Mouse (Mus musculus) heart, embryonic 13.5 days (tissue): ENCODE measurements around the gene Gm42906. TPM values are rescaled to one million over a fixed set of nuclear protein-coding genes. Genes with fewer than 3 reads are reported as not detected.
A peak's percentile ranks its signal among the peaks of the same experiment; 100 is the strongest.

Source experiments
- ATAC-seq: fragments of 200-750 bp; cut with Nextera tagmentation; 2 replicates; pipeline ENCODE4 v1.8.0; 2017; ENCODE audit warnings: moderate TSS enrichment; ENCODE audit not compliant: insufficient number of reproducible peaks, low FRiP score, low TSS enrichment; ENCODE audit errors: extremely low read depth
- H3K27ac ChIP-seq: fragments of 300-500 bp; sonication (generic); replicated peaks from 2 replicates; pipeline ENCODE4 v1.5.1; 2015; ENCODE audit warnings: moderate library complexity, mild to moderate bottlenecking, inconsistent platforms
- H3K27me3 ChIP-seq: fragments of 300-500 bp; sonication (generic); replicated peaks from 2 replicates; pipeline ENCODE4 v1.6.1; 2015; ENCODE audit warnings: mild to moderate bottlenecking, inconsistent platforms
- H3K36me3 ChIP-seq: fragments of 300-500 bp; sonication (generic); 2 replicates; pipeline ENCODE4 v1.6.1; 2015; ENCODE audit warnings: mild to moderate bottlenecking, inconsistent platforms
- H3K4me1 ChIP-seq: fragments of 300-500 bp; sonication (generic); 2 replicates; pipeline ENCODE4 v1.6.1; 2015; ENCODE audit warnings: inconsistent platforms
- H3K4me2 ChIP-seq: fragments of 300-500 bp; sonication (generic); 2 replicates; pipeline ENCODE4 v1.6.1; 2015; ENCODE audit warnings: inconsistent platforms, mild to moderate bottlenecking, moderate library complexity
- H3K4me3 ChIP-seq: fragments of 300-500 bp; sonication (generic); 2 replicates; pipeline ENCODE4 v1.5.1; 2015; ENCODE audit warnings: moderate library complexity, mild to moderate bottlenecking, inconsistent platforms
- H3K9ac ChIP-seq: fragments of 300-500 bp; sonication (generic); 2 replicates; pipeline ENCODE4 v1.6.1; 2015; ENCODE audit warnings: inconsistent platforms, mild to moderate bottlenecking, moderate library complexity
- H3K9me3 ChIP-seq: fragments of 300-500 bp; sonication (generic); 2 replicates; pipeline ENCODE4 v1.6.1; 2016; ENCODE audit warnings: inconsistent platforms
- WGBS: fragments of 180-500 bp; shearing (Covaris S2); methylation state at CpG from one replicate; pipeline ENCODE4 v1.1.7; 2015; ENCODE audit warnings: mixed read lengths; 5-methylcytosine and 5-hydroxymethylcytosine counted together
- polyA plus RNA-seq: library from polyadenylated mRNA; unstranded; fragments of >200 nt; fragmentation: Nextera tagmentation; extraction: Ambion mirVana; gene quantifications from 2 replicates; pipeline ENCODE4 v1.2.1, GENCODE M21; 2015

Gm42906 gene
- polyA plus RNA-seq, 1 experiment from 2014 or later: not detected

DNA sequence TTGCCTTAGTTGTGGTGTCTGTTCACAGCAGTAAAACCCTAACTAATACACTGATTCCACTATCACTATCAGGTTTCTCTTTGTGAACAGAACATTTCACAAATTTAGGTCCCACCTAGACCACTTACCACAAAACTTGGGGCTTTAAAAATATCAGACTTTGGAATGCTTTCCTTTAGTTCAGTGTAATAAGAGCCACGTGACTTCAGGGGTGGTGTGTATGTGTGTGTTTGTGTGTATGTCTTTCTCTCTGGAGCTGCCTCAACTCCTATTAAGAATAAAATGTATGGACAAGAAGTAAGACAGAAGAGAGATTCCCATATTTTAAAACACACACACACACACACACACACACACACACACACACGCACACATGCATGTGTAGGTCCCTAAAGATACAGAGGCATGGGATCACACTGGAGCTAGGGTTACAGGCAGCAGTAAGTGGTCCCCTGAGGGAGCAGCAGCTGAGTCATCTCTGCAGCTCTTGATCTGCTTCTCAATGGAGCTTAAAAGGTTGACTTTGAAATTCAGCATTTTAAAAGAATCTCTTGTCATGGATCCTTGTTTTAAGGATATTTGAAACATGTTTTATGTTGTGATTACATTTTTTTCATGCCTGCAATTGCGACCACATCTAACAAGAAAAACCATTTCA is 64.5 kb downstream of the Gm42906 start:
- H3K4me2 ChIP-seq: no peak overlapping the region
- no peaks in the 10 kb centered on the region for H3K9me3 ChIP-seq
- ATAC-seq: no peak
- H3K27ac ChIP-seq: no peak overlapping the region
- peaks cover 10% of the 10 kb centered on the region for H3K4me1 ChIP-seq
- no peak overlapping the region for H3K4me3 ChIP-seq
- H3K27me3 ChIP-seq: no peaks in the 10 kb centered on the region
- WGBS: 72% methylated on average over 3 of the region's 3 CpGs
- H3K9ac ChIP-seq: no peak overlapping the region
- H3K36me3 ChIP-seq: no peaks in the 10 kb centered on the region

DNA sequence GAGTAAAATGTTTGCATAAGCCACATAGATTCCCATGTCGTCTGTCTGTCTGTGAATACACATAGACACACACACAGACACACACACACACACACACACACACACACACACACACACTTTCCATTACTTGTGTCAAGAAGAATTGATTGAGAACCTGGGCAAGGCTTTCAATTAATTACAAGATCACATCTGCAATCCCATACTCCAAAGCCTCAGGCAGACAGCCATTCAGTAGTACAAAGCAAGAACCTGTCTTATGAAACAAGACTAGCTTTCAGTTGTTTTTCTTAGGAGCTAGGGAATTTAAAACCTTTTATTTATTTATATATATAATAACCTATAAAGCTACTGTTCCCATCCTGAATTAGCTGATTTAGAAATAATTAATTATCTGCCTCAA is 78.3 kb downstream of the Gm42906 start:
- WGBS: 83% methylated on average over 1 of the region's 1 CpGs
- no peak overlapping the region for H3K4me3 ChIP-seq
- ATAC-seq: no peak

DNA sequence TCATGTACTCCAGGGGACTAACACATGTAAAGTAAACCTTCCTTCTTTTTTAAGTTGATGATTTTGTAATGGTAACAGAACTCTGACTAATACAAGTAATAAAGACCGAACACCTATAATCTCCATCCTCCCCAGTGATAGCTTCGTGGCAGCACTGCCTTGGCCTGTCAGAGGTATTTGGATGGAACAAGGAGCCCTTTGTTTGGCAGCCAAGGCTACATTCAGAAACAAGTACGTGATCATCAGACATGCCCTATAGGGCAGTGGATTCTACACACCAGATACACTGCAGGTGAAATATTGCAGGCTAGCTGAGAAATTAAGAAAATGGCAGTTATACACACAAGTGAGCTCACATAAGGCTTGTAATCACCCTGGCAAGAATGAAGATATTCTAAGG is 79.5 kb downstream of the Gm42906 start:
- H3K4me3 ChIP-seq: no peak overlapping the region
- H3K36me3 ChIP-seq: no peaks in the 10 kb centered on the region
- H3K27me3 ChIP-seq: no peaks in the 10 kb centered on the region
- WGBS: 71% methylated on average over 3 of the region's 3 CpGs
- no peak overlapping the region for H3K27ac ChIP-seq
- no peak for ATAC-seq
- no peaks in the 10 kb centered on the region for H3K4me1 ChIP-seq
- H3K4me2 ChIP-seq: no peak overlapping the region
- H3K9ac ChIP-seq: no peak overlapping the region
- H3K9me3 ChIP-seq: no peaks in the 10 kb centered on the region

More for the DNA sequence above, 78.3 kb downstream of the Gm42906 start:
- no peak overlapping the region for H3K4me2 ChIP-seq
- H3K27ac ChIP-seq: no peak overlapping the region
- no peaks in the 10 kb centered on the region for H3K9me3 ChIP-seq
- no peaks in the 10 kb centered on the region for H3K4me1 ChIP-seq
- H3K36me3 ChIP-seq: no peaks in the 10 kb centered on the region
- H3K27me3 ChIP-seq: no peaks in the 10 kb centered on the region
- no peak overlapping the region for H3K9ac ChIP-seq

DNA sequence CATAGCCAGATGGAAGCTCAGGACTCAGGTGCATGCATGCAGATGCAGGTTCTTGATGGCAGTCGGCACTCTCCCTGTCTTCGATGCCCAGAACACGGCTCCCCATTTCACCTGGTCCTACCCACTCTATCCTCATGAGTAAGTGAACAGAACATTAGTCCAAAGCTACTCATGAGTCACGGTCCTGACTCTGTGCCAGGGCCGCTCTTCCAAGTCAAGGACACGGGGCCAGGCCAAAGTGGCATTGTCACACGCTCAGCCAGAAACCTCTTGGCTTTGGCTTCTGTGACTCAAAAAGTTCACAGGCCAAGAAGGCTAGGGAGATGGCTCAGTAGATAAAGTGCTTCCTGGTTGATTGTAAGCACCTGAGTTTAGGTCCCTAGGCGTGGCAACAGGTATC is 81.3 kb downstream of the Gm42906 start:
- Histone ChIP-seq H3K4me3 (no peak overlapping the region), H3K9me3 (no peaks in the 10 kb centered on the region), H3K36me3 (no peaks in the 10 kb centered on the region), H3K4me2 (no peak overlapping the region), H3K27ac (no peak overlapping the region), H3K27me3 (no peaks in the 10 kb centered on the region), H3K4me1 (no peaks in the 10 kb centered on the region), H3K9ac (no peak overlapping the region)
- WGBS: 88% methylated on average over 8 of the region's 8 CpGs
- no peak for ATAC-seq

DNA sequence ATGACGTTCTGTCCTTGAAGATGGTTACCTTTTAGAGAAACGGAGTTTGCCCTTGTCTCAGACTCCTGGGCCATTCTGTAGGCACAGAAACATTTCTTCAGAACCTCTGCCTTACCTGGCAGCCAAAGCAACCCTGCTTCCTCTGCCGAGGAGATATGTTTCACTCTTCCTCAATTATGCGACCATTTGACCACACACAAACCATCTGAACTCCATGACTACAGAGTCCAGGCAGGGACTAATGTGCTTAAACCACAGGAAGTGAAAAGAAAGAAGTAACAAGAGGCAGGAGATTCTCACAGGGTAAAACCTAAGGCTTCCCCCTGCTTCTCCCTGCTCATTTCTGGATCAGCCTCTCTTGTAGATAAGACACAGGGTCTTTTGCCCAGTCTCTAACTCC is 83.2 kb downstream of the Gm42906 start:
- no peaks in the 10 kb centered on the region for H3K36me3 ChIP-seq
- WGBS: 69% methylated on average over 4 of the region's 4 CpGs
- no peaks in the 10 kb centered on the region for H3K27me3 ChIP-seq
- H3K9ac ChIP-seq: no peak overlapping the region
- H3K4me2 ChIP-seq: no peak overlapping the region
- no peak overlapping the region for H3K4me3 ChIP-seq
- no peaks in the 10 kb centered on the region for H3K4me1 ChIP-seq
- ATAC-seq: no peak
- no peak overlapping the region for H3K27ac ChIP-seq
- H3K9me3 ChIP-seq: no peaks in the 10 kb centered on the region

DNA sequence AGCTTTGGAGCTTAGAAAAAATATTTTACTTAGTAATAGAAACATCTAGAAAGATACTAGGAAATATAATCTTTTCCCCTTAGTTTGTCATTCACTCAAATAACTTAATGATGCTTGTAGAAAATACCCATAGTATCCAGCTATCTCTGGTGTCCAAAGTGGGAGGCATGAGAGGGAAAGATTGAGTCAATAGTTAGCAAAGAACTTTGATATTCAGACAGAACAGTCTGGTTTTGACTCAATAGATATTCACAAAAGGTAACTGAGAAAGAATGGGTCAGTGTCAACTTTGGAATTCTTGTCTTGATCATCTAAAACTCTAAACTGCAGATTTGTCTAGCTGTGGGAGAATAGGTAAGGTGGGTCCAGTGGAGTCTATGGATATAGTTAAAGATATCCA is 94.3 kb downstream of the Gm42906 start:
- no peak for ATAC-seq
- Histone ChIP-seq H3K4me3 (no peak overlapping the region), H3K27me3 (no peaks in the 10 kb centered on the region), H3K36me3 (no peaks in the 10 kb centered on the region), H3K27ac (no peak overlapping the region), H3K4me2 (no peak overlapping the region), H3K9ac (no peak overlapping the region), H3K9me3 (no peaks in the 10 kb centered on the region), H3K4me1 (no peaks in the 10 kb centered on the region)

DNA sequence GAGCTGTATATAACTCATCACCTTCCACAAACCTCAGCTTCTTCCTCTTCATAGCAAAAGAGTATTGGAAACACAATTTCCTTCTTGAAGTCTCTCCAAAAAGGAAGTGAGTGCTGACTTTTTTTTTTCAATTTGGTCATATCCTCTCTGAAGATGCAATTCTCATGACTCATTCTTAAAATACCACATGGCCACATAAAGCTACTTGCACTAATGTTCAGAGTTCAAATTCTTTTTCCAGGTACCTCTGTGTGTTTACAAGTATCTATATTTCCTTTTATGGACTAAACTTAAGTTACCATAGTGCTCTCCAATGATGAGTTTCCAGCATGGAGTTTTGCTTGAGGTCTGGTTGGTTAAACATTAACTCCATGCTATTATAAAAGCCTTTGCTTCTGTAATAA is 94.8 kb downstream of the Gm42906 start:
- Histone ChIP-seq H3K4me2 (no peak overlapping the region), H3K9me3 (no peaks in the 10 kb centered on the region), H3K27ac (no peak overlapping the region), H3K36me3 (no peaks in the 10 kb centered on the region), H3K4me3 (no peak overlapping the region), H3K9ac (no peak overlapping the region), H3K4me1 (no peaks in the 10 kb centered on the region), H3K27me3 (no peaks in the 10 kb centered on the region)
- ATAC-seq: no peak

DNA sequence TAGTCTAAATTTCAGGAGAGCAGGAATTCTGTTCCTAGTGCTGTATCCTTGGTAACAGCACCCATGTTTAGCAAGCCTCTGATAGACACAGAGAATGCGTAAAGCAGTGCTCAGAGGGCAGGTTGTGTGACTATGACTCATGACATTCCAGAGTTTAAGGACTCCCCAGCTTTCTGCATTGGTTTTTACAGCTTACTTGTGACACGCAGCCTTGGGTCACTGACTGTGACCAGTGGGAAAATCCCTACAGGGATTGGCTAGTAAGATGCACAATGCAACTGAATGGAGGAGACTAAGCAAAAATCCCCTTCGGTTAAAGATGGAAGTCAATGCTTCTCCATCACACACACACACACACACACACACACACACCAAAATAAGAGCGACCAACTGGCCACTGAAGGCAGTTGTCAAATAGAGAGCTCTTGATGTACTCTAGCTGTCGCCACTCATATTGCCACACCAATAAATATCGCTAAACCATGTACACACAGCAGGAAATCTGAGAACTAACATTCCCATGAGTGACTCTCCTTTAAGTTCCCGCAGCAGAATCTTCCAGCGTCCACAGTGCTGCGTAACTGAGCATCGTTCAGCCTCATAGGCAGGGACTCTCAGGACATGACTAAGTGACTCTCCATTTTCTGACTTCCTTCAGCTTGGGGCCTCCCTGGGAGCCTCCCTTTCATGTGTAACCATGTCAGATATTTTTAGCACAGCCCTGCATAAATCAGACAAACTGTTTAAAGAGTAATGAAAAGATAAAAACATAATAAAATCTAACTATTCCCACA is 112.0 kb downstream of the Gm42906 start:
- no peak overlapping the region for H3K9ac ChIP-seq
- peak overlapping the region; percentile 48 for H3K27ac ChIP-seq
- ATAC-seq: no peak
- 40% methylated on average over 10 of the region's 10 CpGs for WGBS
- H3K4me3 ChIP-seq: peak overlapping the region; percentile 21
- H3K4me2 ChIP-seq: peak overlapping the region; percentile 54
- H3K9me3 ChIP-seq: no peaks in the 10 kb centered on the region
- H3K27me3 ChIP-seq: no peaks in the 10 kb centered on the region
- no peaks in the 10 kb centered on the region for H3K36me3 ChIP-seq
- H3K4me1 ChIP-seq: peaks cover 11% of the 10 kb centered on the region

DNA sequence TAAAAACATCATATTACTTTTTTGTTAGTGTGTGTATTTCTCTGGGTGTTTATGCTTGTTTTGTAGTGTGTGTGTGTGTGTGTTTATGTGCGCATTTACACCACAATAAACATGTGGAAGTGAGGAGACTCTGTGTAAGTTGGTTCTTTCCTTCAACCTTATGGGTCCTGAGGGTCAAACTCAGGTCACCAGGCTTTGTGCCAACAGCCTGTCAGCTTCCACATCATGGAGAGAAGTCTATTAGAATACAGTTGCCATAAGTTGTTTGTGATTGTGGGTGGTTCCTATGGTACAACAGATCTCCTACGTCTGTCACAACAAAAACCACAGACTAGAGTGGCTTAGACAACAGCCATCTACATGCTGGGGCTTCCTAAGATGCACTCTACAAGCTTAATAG is 127.7 kb downstream of the Gm42906 start:
- H3K4me1 ChIP-seq: 0 out of 2 replicates have a peak, but pooled peaks cover 4% of the 10 kb centered on the region
- H3K27ac ChIP-seq: no peak overlapping the region
- no peaks in the 10 kb centered on the region for H3K9me3 ChIP-seq
- no peak overlapping the region for H3K4me3 ChIP-seq
- no peak for ATAC-seq
- H3K9ac ChIP-seq: no peak overlapping the region
- H3K36me3 ChIP-seq: no peaks in the 10 kb centered on the region
- H3K27me3 ChIP-seq: no peaks in the 10 kb centered on the region
- H3K4me2 ChIP-seq: no peak overlapping the region
- WGBS: 56% methylated on average over 2 of the region's 2 CpGs

DNA sequence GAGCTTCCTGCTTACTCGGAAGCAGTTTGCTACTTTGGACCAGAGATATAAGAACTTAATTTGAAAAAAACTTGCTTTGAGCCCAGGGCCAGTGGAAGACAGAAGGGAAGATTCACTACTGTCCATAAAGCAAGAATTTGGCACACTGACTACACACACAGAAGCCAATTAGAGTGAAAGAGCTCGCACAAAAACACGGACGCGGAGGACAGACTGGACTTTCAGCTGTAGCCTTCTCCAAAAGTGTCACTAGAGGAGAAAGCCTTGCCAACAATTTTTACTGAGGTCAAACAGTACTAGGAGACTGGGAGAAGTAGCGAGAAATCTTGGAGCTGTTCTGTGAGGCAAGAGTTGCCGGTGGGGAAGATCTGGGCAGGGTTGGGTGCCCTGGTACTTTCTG is 128.4 kb downstream of the Gm42906 start:
- no peaks in the 10 kb centered on the region for H3K27me3 ChIP-seq
- no peaks in the 10 kb centered on the region for H3K9me3 ChIP-seq
- H3K4me2 ChIP-seq: no peak overlapping the region
- H3K4me3 ChIP-seq: no peak overlapping the region
- H3K27ac ChIP-seq: no peak overlapping the region
- 0 out of 2 replicates have a peak, but pooled peaks cover 4% of the 10 kb centered on the region for H3K4me1 ChIP-seq
- H3K36me3 ChIP-seq: no peaks in the 10 kb centered on the region
- no peak overlapping the region for H3K9ac ChIP-seq
- no peak for ATAC-seq
- 87% methylated on average over 7 of the region's 7 CpGs for WGBS

DNA sequence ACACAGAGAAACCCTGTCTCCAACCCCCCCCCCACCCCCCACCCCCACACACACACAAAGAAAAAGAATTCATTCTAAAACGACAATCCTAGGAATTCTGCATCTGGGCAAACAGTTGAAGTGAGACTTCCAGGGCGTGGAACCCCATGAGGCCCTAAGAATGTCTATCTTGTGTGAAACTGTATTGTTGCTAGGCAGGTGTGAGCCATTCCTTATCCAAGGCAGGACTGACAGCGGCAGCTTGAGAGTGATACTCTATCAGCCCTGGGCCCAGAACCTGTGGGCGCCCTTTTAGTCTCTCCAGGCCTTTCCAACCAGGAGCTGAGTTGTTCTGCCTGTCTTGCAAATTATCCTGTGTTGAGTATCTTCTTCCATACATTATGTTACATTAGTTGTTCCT is 129.6 kb downstream of the Gm42906 start:
- H3K27ac ChIP-seq: no peak overlapping the region
- H3K9me3 ChIP-seq: no peaks in the 10 kb centered on the region
- no peaks in the 10 kb centered on the region for H3K27me3 ChIP-seq
- H3K4me1 ChIP-seq: 0 out of 2 replicates have a peak, but pooled peaks cover 4% of the 10 kb centered on the region
- no peak for ATAC-seq
- 54% methylated on average over 4 of the region's 4 CpGs for WGBS
- no peak overlapping the region for H3K4me3 ChIP-seq
- no peaks in the 10 kb centered on the region for H3K36me3 ChIP-seq
- H3K9ac ChIP-seq: no peak overlapping the region
- H3K4me2 ChIP-seq: no peak overlapping the region

DNA sequence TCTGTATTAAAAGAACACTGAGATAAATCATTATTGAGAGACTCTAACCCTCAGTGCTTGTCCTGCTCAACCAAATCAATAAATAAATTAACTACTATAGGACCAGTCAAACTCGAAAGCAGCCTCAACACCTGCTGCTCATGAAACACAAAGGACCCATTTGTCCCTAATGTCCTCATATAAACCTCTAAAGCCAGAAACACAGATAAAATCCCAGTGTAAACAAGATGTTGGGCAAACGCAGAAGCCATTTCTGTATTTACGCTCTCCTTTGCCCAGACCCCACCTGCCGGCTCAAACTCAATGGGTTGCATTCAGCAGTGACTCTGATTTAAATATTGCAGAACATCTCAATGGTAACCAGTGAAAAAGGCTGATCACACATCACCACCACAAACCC is 131.7 kb downstream of the Gm42906 start:
- no peak for ATAC-seq
- Histone ChIP-seq H3K36me3 (no peaks in the 10 kb centered on the region), H3K27me3 (no peaks in the 10 kb centered on the region), H3K4me1 (0 out of 2 replicates have a peak, but pooled peaks cover 4% of the 10 kb centered on the region), H3K27ac (no peak overlapping the region), H3K4me3 (no peak overlapping the region), H3K4me2 (no peak overlapping the region), H3K9me3 (no peaks in the 10 kb centered on the region), H3K9ac (no peak overlapping the region)
- 77% methylated on average over 4 of the region's 4 CpGs for WGBS
